Mouse (Mus musculus) lung, adult 2 months (tissue): ENCODE data around the gene Acot8.

Experiments used
- CTCF ChIP-seq: fragments of 200-500 bp; IDR thresholded peaks from 2 replicates; pipeline ENCODE4 v1.5.1; 2011; ENCODE audit warnings: mild to moderate bottlenecking, low read length, control low read depth; ENCODE audit not compliant: insufficient read depth
- POLR2A ChIP-seq: fragments of 200-500 bp; IDR thresholded peaks from 2 replicates; pipeline ENCODE4 v1.6.1; 2011; ENCODE audit warnings: low read depth, mild to moderate bottlenecking, control low read depth, low read length, borderline replicate concordance; ENCODE audit errors: extremely low read depth

- TF ChIP-seq CTCF (no peak), POLR2A (no peak)
Measured at GRCm38 (mm10) chr2:164823181-164823585, 18.5 kb upstream of the Acot8 start.
